Mouse (Mus musculus): ENCODE results near the gene Rps12-ps3.

The Rps12-ps3 gene

DNA sequence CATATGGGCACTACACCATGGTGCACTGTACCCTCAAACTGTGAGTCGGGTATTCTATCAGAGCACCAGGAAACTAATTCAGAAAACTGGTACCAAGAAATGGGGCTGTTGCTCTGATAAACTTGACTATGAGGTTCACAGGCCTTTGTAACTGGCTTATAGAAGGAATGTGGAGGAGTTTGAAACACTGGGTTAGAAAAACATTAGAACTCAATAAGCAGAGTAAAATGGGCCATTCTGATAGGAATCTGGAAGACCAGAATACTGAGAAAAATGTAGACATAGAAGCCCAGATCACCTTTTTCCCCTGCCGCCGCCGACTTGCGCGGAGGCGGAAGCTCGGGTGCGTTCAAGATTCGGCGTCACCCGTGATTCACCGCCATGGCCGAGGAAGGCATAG is at the start of gene Rps12-ps3:
Gene Rps12-ps3, plus strand, starts transcription at position 301 of the 400 bp plus-strand sequence.
- no peak for DNase-seq

DNA sequence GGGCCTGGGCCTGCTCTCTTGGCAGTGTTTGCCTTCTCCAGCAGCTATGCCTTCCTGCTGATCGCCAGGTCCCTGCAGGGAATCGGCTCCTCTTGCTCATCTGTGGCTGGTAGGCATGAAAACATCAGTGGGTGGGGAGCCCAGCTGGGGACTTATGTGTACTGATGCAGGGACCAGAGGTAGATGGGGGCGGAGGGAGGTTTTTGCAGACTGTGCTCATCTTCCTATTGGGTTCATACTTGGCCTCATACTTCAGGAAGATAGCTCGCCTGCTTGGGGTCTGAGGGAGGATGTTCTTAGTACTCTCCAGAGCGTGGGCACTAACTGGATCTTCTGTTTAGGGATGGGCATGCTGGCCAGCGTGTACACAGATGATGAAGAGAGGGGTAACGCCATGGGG is 48.9 kb upstream of the Rps12-ps3 start:
- DNase-seq: no peak

DNA sequence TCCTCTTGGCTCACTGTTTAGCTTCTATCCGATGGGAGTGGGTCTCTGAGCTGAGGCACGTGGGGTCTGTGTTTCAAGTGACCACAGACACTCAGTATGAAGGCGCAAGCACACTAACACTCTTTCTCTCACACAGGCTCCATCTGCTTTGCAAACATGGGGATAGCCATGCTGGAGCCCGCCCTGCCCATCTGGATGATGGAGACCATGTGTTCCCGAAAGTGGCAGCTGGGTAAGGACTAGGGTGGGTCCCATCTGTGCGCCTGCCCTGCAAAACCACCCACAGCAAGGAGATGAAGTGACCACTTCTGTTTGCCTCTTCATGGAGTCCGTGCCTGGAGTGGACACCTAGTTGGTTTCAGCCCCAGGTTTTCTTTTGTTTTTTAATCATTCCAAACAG is 45.7 kb upstream of the Rps12-ps3 start:
- no peak for DNase-seq

DNA sequence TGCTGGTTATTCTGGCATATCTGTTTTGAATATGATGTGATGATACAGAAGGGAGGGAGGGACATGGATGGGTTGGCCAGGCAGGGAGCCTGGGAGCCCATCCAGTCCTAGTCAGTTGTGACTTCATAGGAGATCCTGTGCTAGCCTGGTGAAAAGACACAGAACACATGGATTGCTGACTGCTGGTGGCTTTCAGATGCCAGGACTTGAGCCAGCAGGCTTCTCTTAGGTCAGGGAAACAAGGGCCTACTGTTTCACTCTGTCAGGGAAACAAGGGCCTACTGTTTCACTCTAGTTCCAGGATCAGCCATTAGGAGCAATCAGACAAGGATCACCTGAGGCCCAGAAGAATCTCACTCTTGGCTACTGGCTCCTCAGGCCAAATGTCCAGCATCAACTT is 41.2 kb upstream of the Rps12-ps3 start:
- no peak for DNase-seq

DNA sequence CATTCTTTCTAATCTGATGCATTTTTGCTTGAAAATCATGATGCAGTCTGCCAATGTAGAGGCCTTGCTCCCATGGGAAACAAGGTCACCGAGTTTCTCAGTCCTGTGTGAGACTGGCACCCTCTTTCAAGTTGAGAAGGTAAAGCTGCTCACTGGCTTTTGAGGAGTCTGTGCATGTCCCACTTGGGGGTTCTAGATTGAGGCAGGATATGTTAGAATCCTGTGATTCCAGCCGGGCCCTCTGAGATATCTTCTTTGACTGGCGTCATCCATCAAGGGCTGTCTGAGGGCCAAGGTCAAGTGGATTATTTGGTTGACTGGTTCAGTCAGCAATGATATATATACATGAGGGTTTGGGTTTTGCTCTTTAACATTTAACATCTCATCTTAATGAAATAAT is 40.1 kb upstream of the Rps12-ps3 start:
- no peak for DNase-seq

DNA sequence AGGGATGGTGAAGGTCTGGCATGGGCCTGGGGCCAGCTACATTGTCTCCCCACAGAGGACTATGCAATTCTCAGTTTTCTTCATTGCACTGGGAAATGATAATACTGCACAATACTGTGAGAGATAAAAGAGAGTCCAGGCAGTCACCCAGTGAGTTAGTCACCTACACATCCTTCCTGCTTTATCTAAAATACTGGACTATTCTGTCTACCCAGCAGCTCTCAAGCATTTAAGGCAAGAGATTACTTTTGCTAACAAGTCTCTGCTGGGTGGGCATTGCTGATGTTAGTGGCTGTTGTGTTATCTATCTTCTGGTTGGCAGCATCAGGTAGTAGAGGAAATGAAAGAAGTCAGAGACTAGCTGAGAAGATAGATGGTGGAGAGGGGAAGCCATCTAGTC is 33.0 kb upstream of the Rps12-ps3 start:
- DNase-seq: no peak

DNA sequence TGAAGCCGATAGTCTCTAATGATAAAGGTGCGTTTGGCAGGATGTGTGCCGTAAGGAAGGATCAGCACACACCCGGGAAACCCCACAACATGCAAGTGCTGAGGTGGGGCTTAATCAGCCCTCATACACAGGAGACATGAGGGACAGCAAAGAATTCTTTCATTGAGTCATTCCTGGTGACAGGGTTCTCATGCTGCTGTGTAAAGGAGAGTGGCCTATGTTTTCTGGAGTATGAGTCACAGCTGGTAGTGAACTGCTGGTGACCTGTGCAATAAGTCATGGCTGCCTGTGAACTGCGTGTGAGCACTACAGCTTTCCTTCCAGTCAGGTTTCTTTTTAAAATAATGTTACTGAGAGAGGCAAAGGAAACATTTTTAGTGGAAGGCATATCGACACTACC is 32.3 kb upstream of the Rps12-ps3 start:
- no peak for DNase-seq

DNA sequence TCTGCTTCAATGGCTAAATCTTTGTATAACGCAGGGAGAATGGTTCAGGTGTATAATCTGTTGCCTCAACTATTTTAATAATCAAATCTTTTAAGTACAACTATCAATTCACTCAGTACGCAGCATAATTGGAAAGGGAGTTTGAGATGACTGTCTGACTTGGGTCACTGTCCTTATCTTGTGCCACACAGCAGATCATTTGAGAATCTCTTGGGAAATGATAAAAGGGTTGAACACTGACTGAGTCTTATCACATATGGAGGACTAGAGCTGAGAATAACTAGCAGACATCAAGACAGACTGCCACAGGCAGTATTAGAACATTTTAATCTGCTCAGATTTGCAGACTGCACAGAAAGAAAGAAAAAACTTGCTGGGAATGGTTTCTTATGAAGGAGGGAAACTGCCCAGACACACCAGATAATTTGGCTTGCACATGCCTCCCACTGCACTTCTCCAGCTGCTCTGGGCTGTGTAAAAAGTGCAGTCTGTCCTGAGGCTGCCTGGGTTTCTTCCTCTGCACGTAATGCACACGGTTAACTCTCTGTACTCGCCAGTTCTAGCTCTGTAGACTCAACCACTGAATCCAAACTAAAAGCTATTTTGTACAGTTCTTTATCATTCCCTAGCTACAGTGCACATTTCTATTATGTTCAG is 29.8 kb upstream of the Rps12-ps3 start:
- DNase-seq: no peak

DNA sequence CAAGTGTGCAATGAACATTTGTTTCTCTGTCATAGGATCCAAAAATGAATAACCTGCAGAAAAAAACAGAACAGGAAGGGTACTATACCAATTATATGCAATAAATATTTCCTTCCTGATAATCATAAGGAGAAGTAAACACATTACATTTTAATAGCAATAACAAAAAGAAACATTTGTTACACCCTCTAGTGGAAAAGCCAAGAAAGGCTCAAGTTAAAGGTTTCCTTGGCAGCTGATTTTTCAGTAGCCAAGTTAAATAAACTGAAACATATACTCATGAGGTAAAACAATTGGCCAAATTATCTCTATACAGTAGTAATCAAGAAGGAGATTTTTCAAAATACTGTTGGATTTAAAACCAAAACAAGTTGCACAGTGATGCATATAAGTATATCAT is 6.8 kb upstream of the Rps12-ps3 start:
- no peak for DNase-seq

DNA sequence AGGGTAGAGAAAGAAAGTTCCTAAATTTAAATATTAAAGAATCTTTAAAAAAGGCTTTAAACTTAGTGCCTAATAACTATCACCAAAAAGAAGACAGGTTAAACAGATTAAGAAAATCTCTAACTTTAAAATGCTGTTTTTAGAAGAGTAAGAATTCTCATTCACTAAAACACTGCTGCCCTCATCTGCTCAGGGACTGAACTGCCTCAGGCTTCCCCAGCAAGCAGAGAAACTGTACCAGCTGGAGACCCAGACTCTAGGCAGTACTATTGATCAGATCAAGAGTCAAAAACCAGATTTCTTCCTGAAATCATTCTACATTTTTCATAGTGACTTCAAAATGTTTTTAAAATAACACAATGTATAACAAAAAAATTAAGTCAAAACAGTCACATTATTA is 5.5 kb upstream of the Rps12-ps3 start:
- DNase-seq: no peak

DNA sequence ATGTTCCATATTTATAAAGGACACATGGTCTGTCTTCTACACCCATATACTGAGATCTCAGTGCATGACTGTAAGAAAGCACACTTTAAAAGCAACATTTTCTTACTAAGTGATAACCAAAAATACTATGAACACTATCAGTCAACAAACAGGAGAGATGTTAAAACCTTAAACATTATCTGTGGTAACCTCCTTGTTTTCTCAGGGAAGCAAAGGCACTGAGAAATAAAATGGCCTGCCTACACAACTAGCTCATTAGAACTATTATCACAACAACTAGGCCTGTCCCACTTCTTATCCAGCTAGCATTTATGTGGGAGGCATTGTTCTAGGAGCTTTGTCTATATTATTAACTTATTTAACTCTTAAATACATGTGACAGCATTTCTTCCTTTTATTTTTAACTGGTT is 8.7 kb downstream of the Rps12-ps3 start:
- DNase-seq: no peak

DNA sequence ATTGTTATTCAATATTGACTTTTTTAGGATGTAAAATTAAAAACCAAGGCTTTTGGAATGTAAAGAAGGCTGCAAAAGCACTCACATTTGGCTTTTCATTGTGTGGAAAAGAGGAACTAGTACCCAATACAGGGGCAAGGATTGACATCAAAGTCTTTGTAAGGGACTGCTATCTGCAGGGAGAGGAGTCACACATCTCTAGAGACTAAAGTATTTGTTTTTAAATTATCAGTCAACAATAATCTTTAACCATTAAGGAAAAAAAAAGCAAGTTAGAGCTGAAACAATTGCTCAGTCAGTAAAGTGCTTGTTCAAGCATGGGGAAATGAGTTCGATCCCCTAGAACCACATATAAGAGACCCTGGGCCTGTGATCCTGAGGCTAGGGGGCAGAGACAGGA is 14.6 kb downstream of the Rps12-ps3 start:
- DNase-seq: no peak

DNA sequence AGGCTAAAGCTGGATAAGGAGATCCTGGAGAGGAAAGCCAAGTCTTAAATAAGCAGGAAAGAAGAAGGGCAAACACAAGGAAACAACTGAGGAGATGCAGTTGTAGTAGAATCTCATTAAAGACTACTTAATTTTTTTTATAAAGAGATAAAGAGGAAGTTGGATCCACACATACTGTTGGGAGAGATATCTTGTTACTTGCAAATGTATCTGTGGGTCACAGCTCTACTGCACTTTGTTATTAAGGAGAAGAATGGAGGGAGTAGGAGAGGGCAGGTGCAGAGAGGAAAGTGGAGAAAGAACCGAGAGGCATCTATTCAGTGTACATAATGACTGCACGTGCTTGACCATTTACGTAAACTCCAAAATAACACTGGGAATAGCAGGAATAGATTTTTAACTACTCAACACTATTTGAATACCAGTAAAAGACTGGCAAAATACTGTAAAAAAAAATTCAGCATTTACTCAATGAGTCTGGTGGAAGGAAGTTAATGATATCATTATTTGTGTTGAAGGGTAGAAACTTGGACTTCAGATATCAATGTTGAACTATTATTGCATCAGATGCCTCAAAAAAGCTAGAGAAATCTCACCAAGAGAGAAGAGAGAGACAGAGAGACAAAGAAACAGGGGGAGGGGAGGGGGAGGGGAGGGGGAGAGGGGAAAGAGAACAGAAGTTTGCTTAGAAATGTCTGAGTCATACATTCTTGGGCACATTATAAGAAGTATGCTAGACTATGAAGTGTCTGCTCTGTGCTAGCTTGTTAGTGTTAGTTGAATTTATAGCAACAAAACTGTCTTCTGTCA is 16.0 kb downstream of the Rps12-ps3 start:
- no peak for DNase-seq

DNA sequence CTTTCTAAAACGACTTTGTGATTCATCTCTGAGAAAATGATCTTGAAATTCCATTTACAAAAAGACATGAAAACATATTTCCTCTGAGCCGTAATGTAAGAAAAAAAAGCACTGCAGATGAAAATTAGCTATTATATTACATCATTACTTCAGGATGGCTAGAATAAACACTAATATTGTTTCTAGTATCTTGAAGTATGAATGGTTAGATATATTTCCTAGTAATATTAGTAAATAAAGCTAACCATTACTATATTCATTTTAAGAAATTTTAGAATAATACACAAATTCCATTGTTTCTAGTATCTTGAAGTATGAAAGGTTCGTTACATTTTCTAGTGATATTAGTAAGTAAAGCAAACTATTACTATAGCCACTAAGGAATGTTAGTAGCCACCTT is 17.8 kb downstream of the Rps12-ps3 start:
- DNase-seq: no peak

DNA sequence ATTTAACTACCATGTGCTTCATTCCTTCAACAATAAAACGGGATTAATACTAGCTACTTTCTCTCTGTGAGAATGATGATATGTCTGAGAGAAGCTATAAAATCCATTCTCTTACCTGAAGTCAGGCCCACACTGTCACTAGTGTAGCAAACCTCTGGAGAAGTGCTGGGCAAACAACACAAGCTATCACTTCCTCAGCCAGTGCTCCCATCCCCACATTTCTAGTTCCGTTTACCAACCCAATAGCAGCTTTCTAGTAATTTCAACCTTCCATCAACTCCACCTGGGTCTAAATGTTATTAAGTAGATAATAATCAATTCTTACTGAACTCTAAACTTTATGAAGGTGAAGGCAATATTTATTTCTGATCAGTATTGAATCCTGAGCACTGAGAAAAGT is 20.9 kb downstream of the Rps12-ps3 start:
- DNase-seq: no peak

DNA sequence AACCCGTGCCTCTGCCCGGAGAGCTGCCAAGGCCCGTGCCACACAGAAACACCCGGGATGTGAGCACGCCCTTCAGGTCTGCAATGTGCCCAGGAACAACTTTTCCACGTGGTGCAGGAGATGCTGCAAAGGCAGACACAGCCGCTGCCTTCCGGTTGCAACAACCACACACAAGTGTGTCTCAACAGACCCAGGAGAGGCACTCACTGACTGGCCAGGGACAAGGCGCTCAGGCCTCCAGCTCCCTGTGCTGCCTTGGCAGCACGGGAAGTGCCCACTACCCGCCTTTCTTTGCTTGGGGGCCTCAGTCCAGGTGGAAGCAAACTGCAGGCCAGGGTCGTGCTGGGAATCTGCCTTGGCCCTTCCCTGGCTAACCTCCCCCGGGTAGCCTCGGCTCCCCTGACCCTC is 22.2 kb downstream of the Rps12-ps3 start:
- DNase-seq: peak; percentile 52

DNA sequence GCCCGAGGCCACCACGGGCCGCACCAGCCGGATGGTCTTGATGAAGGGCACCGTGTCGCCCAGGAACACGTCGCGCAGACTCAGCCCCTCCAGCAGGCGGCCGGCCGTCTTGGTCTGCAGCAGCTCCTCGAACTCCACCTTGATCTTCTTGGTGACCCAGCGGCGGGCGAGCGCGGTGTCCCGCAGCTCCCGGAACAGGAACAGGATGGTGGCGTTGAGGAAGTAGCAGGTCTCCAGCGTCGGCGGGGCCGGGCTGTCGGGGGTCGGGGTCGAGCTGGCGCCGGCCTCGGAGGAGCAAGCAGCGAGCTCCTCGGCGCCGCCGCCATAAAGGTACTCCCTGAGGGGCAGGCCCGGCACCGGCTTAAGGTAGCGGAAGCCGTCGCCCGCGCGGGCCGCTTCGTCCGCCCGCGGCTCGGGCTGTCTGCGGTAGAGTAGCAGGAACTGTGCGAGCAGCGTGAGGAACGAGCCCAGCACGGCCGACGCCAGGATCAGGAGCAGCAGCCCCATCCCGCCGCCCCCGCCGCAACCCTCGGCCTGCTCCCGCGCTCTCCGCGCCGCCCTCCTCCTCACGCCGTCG is 23.1 kb downstream of the Rps12-ps3 start:
- DNase-seq: peak; percentile 70

DNA sequence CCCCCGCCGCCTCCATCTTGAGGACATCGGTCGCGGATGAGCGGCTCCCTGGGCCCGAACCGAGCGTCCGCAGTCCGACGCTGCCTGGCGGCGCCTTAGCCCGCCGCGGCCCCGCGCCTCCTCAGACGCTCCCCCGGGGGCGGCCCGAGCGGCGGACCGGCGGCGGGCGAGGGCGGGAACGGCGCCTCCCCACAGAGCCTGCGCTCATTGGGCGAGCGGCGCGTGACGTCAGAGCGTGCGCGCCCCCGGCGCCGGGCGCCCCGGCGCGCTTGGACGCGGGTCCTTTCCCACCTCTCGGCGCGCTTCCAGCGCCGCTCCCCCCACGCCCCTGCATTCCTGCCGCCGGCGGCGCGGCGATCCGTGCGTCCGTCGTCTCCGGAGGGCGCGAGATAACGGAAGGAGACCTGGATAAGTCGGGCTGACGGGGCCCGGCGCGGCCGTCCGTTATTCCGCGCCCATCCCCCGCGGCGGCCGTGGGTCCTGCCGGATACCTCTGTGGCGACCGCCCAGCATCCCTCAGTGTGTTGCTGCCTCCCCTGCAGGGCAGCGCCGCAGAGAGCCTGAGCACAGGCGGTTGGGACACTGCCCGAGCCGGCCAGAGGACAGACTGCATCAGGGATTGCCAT is 23.7 kb downstream of the Rps12-ps3 start, which contains the start of gene Pdzd8:
Gene Pdzd8, minus strand, starts transcription at position 123 of the 626 bp plus-strand sequence.
- peak; percentile 92 for DNase-seq

DNA sequence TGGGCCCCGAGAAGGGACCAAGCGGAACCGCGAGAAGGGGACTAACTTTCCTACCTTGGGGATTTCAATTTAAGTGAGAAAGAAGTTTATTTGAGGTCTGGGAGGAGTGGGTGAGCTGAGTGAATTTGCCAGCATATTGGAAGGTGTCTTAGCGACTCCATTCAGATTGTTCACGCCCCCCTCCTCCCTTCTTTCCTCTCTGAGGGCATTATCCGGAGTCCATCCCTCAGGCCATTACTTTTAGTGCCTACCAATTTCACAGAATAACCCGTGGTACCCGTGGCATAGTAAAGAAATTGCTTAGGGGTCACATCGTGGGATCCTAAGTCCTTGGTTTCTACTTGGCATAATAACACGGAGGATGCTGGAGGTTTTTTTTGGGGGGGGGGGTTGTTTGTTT is 24.2 kb downstream of the Rps12-ps3 start:
- DNase-seq: no peak

DNA sequence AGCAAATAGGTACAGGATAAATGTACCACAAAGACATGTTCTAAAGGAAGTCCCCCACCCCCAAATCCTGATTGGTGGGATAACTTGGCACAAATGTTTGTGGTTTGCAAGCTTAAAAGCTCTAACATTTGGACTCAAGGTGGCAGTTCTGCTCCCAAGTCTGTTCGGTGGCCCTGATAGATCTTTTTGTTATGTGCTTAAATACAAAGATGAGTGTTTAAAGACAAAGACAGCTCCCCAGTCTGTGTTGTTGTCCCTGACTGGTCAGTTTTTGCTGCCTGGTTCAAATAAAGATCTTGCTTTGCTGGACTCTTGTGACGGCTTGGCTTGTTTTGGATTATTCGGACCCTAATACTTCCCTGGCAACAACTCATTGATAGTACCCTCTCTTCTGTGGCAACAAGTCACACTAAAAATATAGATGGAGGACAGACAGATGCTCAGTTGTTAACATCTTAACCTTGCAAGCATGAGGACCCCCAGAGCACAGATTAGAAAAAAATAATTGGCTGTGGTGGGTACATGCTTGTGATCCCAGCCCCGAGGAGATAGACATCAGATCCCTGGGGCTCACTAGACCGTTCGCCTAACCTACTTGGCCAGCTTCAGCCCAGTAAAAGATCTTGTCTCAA is 27.4 kb downstream of the Rps12-ps3 start:
- DNase-seq: no peak

DNA sequence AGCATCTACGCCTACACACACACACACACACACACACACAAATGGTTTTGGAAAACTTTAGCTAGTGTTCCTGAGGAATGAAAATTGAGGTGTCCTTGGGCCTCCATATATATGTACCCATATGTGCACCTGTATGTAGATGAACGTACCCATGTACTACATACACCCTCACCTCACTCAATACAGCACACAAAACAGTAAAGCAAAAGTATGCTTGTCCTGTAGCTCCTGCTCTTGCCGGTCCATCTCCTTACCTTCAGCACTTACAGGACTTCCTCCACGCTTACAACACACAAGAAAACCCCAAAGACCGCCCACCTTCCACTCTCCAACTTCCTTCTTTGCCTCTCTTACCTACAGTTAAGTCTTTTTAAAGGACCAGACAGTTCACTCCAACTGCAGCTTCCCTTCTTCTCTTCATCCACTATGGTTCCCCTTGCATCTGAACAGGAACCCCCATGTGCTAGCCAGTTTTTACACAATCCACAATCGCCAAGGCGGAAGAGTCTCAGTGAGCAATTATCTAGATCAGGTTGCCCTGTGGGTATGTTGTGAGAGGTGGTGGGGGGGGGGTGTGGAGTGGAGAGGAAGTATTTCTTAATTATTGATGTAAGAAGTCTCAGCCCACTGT is 28.3 kb downstream of the Rps12-ps3 start:
- DNase-seq: no peak

DNA sequence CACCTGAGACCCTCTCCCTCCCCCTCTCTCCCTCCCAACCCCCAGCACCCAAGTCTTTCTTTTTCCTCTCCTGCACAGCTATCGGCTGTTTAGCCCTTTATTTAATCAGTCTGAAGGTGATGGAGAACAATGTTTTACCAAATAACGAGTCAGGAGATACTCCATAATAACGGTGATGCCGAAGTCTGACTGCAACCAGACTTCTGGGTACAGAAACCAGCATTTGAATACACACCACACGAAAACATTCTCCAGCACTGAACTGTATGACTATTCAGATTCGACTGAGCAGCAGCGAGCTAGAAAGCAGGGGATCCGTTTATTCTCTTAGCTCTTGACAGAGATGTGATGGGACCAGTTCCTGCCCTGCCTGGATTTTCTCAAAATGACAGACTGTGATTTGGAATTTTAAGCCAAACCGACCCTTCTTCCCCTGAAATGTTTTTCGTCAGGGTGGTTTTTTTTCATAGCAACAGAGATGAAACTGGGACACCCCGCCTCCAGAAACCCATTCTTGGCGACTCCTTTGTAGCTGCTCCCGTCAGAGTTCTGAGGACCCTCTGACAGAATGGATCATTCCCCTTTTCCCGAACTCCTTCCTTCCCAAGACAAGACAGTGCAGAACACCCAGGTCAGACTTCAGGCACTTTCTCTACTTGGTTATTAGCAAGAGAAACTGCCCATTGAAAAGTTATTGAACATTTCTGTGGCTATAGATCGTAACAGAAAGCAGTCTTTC is 29.2 kb downstream of the Rps12-ps3 start:
- DNase-seq: no peak
